Comparison of ENCODE assay signal across 20 mouse cellular contexts in genomic region chr1:44392141-44392540, GRCm38 (mm10).
"Had no signal": no experiment of that assay in that cellular context is flagged by ENCODE, and none has a peak within 500 bp of the region (broad histone marks: within the 10 kb centered on the region; RNA-seq: fewer than 3 reads in every experiment).

No protein-coding gene starts in this region.

- H3K4me1 ChIP-seq: limb, embryonic 15.5 days; liver, embryonic 15.5 days; lung, embryonic 15.5 days; midbrain, embryonic 12.5 days; neural tube, embryonic 13.5 days; stomach, embryonic 15.5 days had no signal

- DNase-seq: kidney, adult 18-20 months; kidney, adult 9 months; kidney, postnatal 14 days; kidney, postnatal 4 days; left cerebral cortex, postnatal 4 days; lung, adult 18-20 months; lung, postnatal 10 days; lung, postnatal 4 days; right cerebral cortex, postnatal 4 days; thymus, adult 2 months; thymus, postnatal 14 days; thymus, postnatal 4 days had no signal

- H3K27me3 ChIP-seq: limb, embryonic 12.5 days; limb, embryonic 15.5 days; liver, embryonic 15.5 days; lung, embryonic 15.5 days; midbrain, embryonic 12.5 days; neural tube, embryonic 13.5 days; stomach, embryonic 15.5 days had no signal

- H3K27ac ChIP-seq: limb, embryonic 12.5 days; limb, embryonic 15.5 days; liver, embryonic 15.5 days; lung, embryonic 15.5 days; midbrain, embryonic 12.5 days; neural tube, embryonic 13.5 days; stomach, embryonic 15.5 days had no signal

- H3K36me3 ChIP-seq: limb, embryonic 12.5 days; limb, embryonic 15.5 days; liver, embryonic 15.5 days; lung, embryonic 15.5 days; midbrain, embryonic 12.5 days; neural tube, embryonic 13.5 days; stomach, embryonic 15.5 days had no signal

- H3K4me3 ChIP-seq: limb, embryonic 12.5 days; limb, embryonic 15.5 days; liver, embryonic 15.5 days; lung, embryonic 15.5 days; midbrain, embryonic 12.5 days; myocyte; neural tube, embryonic 13.5 days; stomach, embryonic 15.5 days had no signal
